Mouse (Mus musculus) myocyte (in vitro differentiated cells): ENCODE measurements around the gene Aip.

Experiments used
- E2F4 ChIP-seq: IDR thresholded peaks from one replicate; pipeline ENCODE4 v1.6.1; 2011; ENCODE audit warnings: mild to moderate bottlenecking, control low read depth, moderate library complexity; ENCODE audit not compliant: insufficient read depth
- MAX ChIP-seq: IDR thresholded peaks from one replicate; pipeline ENCODE4 v1.6.1; 2011; ENCODE audit warnings: low read depth, mild to moderate bottlenecking, control low read depth
- MYOG ChIP-seq, 3 experiments: IDR thresholded peaks; one replicate each; pipeline ENCODE4 v1.6.1; 2011; ENCODE audit warnings: control low read depth in 2 of 3, low read depth in 2 of 3, mild to moderate bottlenecking in 2 of 3; ENCODE audit not compliant: insufficient read length in 2 of 3, control insufficient read depth in 1 of 3, insufficient read depth in 1 of 3
- POLR2A ChIP-seq: IDR thresholded peaks from one replicate; pipeline ENCODE4 v1.6.1; 2011; ENCODE audit warnings: low read depth, mild to moderate bottlenecking, control low read depth, moderate library complexity; ENCODE audit not compliant: insufficient read length
- POLR2AphosphoS2 ChIP-seq: IDR thresholded peaks from one replicate; pipeline ENCODE4 v1.6.1; 2011; ENCODE audit warnings: low read depth, control low read depth; ENCODE audit not compliant: insufficient read length
- TCF12 ChIP-seq: IDR thresholded peaks from one replicate; pipeline ENCODE4 v1.6.1; 2011; ENCODE audit warnings: mild to moderate bottlenecking, control low read depth; ENCODE audit not compliant: poor library complexity, insufficient read depth, severe bottlenecking
- USF1 ChIP-seq: IDR thresholded peaks from one replicate; pipeline ENCODE4 v1.6.1; 2011; ENCODE audit warnings: low read depth, mild to moderate bottlenecking, control low read depth, moderate library complexity

DNA sequence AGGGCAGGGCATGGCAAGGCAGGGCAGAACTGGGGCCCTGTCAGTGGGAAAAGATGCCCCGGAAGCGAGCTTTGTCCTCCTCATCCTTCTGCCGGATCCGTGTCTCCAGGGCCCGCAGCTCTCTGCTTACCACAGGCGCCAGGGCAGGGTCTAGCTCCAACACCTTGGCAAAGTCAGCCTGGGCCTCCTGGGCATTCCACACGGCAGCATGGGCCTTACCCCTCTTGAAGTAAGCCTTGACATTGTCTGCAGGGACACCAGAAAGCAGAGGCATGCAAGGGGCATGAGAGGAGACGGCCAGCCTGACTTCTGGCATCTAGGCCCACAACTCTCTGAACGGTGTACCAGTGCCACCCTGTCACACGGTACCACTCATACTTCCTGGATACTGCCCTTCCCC lies 11.1 kb downstream of the Aip start:
- TF ChIP-seq POLR2A (no peak), USF1 (no peak), TCF12 (no peak), MAX (no peak), POLR2AphosphoS2 (no peak), MYOG (IDR thresholded peaks at IDR 0.05; ENCODE audit: control insufficient read depth in 1 of 3, insufficient read depth in 1 of 3, insufficient read length in 2 of 3, low read depth in 2 of 3) (no peak), E2F4 (no peak)
